ENCODE assay signal across 9 mouse cellular contexts in the genomic region with DNA sequence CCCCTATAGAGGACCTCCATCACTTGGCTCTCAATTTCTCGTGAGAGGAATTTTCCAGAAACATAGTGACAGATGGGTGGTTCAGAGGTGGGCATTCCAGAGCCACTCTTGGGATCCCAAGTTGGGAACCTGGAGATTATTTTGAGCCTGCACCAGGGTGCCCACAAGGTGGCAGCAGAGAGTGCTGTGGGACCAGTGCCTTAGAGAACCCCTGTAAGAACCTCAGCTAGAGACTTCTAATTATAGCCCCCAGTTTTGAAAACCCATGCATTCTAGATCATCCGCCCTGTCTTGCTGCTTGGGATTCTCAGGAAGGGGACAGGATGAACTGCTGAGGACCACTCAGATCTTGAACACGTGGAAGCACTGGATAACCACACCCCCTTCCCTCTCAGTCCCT. TPM values are rescaled to one million over a fixed set of nuclear protein-coding genes. Genes with fewer than 3 reads are reported as not detected.
DNase-seq lines count a peak whose midpoint lies in the region; ATAC-seq and TF ChIP-seq lines count a peak whose summit lies in the region.
"Had no signal": no experiment of that assay in that cellular context is flagged by ENCODE, and none has a peak within 500 bp of the region (broad histone marks: within the 10 kb centered on the region; RNA-seq: fewer than 3 reads in every experiment).

No protein-coding gene starts in this region.

- peak; percentile 61 for DNase-seq in kidney, adult 2 months
- DNase-seq in cerebellum, adult 11 months, result peak; percentile 46
- DNase-seq in forebrain, postnatal 0 days, result peak; percentile 83
- DNase-seq in limb, embryonic 14.5 days (ENCODE audit: low spot score), result peak; percentile 70
- DNase-seq in thymus, adult 2 months, result peak; percentile 67

- no peak overlapping the region for H3K4me2 ChIP-seq in kidney, embryonic 15.5 days
- H3K4me2 ChIP-seq in forebrain, postnatal 0 days (ENCODE audit: low read depth), result no peak overlapping the region
- H3K4me2 ChIP-seq in limb, embryonic 14.5 days (replicated peaks; ENCODE audit: low read depth, low read length, severe bottlenecking), result no peak overlapping the region
- H3K4me2 ChIP-seq: embryonic facial prominence, embryonic 13.5 days had no signal

- H3K9me3 ChIP-seq in kidney, embryonic 15.5 days (replicated peaks), result no peaks in the 10 kb centered on the region
- no peaks in the 10 kb centered on the region for H3K9me3 ChIP-seq in forebrain, postnatal 0 days (ENCODE audit: low read length)
- no peaks in the 10 kb centered on the region for H3K9me3 ChIP-seq in limb, embryonic 14.5 days (ENCODE audit: control insufficient read depth, low read length)
- H3K9me3 ChIP-seq: embryonic facial prominence, embryonic 13.5 days had no signal

- 29% methylated on average over 3 of the region's 3 CpGs for WGBS in kidney, adult 2 months
- WGBS in kidney, embryonic 15.5 days, result 4% methylated on average over 3 of the region's 3 CpGs
- WGBS in forebrain, postnatal 0 days, result 17% methylated on average over 3 of the region's 3 CpGs
- 14% methylated on average over 3 of the region's 3 CpGs for WGBS in limb, embryonic 14.5 days
- WGBS in olfactory bulb, adult 2 months, result 6% methylated on average over 3 of the region's 3 CpGs
- 19% methylated on average over 3 of the region's 3 CpGs for WGBS in thymus, adult 2 months

- no peaks in the 10 kb centered on the region for H3K36me3 ChIP-seq in kidney, adult 2 months (ENCODE audit: control insufficient read depth, insufficient read depth, low read length)
- H3K36me3 ChIP-seq in kidney, embryonic 15.5 days, result no peaks in the 10 kb centered on the region
- H3K36me3 ChIP-seq in forebrain, postnatal 0 days (ENCODE audit: insufficient read depth), result no peaks in the 10 kb centered on the region
- no peaks in the 10 kb centered on the region for H3K36me3 ChIP-seq in limb, embryonic 14.5 days (ENCODE audit: control insufficient read depth, insufficient read depth, low read length)
- H3K36me3 ChIP-seq in thymus, adult 2 months (ENCODE audit: control insufficient read depth, insufficient read depth, low read length), result no peaks in the 10 kb centered on the region
- H3K36me3 ChIP-seq: embryonic facial prominence, embryonic 13.5 days had no signal

- no peak for ATAC-seq in kidney, embryonic 15.5 days (replicated peaks; ENCODE audit: low FRiP score)
- peak; percentile 45 for ATAC-seq in forebrain, postnatal 0 days
- ATAC-seq in inflammation-experienced regulatory T-cells, adult 6 months, result peak; percentile 48
- no peak for ATAC-seq in limb, embryonic 14.5 days (ENCODE audit: low FRiP score, low read depth)

- no peaks in the 10 kb centered on the region for H3K27me3 ChIP-seq in kidney, adult 2 months (replicated peaks; ENCODE audit: control insufficient read depth, insufficient read depth, low read length)
- no peaks in the 10 kb centered on the region for H3K27me3 ChIP-seq in kidney, embryonic 15.5 days
- H3K27me3 ChIP-seq in forebrain, postnatal 0 days (ENCODE audit: insufficient read depth, low read length), result no peaks in the 10 kb centered on the region
- no peaks in the 10 kb centered on the region for H3K27me3 ChIP-seq in limb, embryonic 14.5 days (ENCODE audit: control insufficient read depth, insufficient read depth, low read length)
- H3K27me3 ChIP-seq in thymus, adult 2 months (ENCODE audit: control insufficient read depth, insufficient read depth, low read length), result no peaks in the 10 kb centered on the region
- H3K27me3 ChIP-seq: embryonic facial prominence, embryonic 13.5 days had no signal

- no peak overlapping the region for H3K27ac ChIP-seq in kidney, adult 2 months (ENCODE audit: insufficient read depth, low read depth, low read length)
- no peak overlapping the region for H3K27ac ChIP-seq in kidney, embryonic 15.5 days
- H3K27ac ChIP-seq in forebrain, postnatal 0 days (ENCODE audit: low read depth, low read length), result no peak overlapping the region
- no peak overlapping the region for H3K27ac ChIP-seq in limb, embryonic 14.5 days (replicated peaks; ENCODE audit: low read depth, low read length)
- no peak overlapping the region for H3K27ac ChIP-seq in olfactory bulb, adult 2 months (ENCODE audit: insufficient read depth, low read depth, low read length)
- H3K27ac ChIP-seq in thymus, adult 2 months (ENCODE audit: control insufficient read depth, insufficient read depth, low read length), result no peak overlapping the region
- H3K27ac ChIP-seq: embryonic facial prominence, embryonic 13.5 days had no signal

- H3K4me1 ChIP-seq in kidney, adult 2 months (ENCODE audit: control insufficient read depth, insufficient read depth, low read length), result peaks cover 7% of the 10 kb centered on the region; the same call in 1 of the 2 replicates
- H3K4me1 ChIP-seq in kidney, embryonic 15.5 days, result no peaks in the 10 kb centered on the region
- no peaks in the 10 kb centered on the region for H3K4me1 ChIP-seq in forebrain, postnatal 0 days (ENCODE audit: insufficient read depth)
- no peaks in the 10 kb centered on the region for H3K4me1 ChIP-seq in limb, embryonic 14.5 days (ENCODE audit: control insufficient read depth, insufficient read depth, low read length)
- H3K4me1 ChIP-seq in olfactory bulb, adult 2 months (ENCODE audit: control insufficient read depth, insufficient read depth, low read length), result 0 out of 2 replicates have a peak, but pooled peaks cover 2% of the 10 kb centered on the region
- no peaks in the 10 kb centered on the region; the same call in 1 of the 2 replicates for H3K4me1 ChIP-seq in thymus, adult 2 months (replicated peaks; ENCODE audit: control insufficient read depth, insufficient read depth, low read length)
- H3K4me1 ChIP-seq: embryonic facial prominence, embryonic 13.5 days had no signal

- no peak overlapping the region for H3K4me3 ChIP-seq in kidney, adult 2 months (ENCODE audit: insufficient read depth, low read depth, low read length)
- no peak overlapping the region for H3K4me3 ChIP-seq in kidney, embryonic 15.5 days (replicated peaks)
- no peak overlapping the region for H3K4me3 ChIP-seq in forebrain, postnatal 0 days (ENCODE audit: low read depth, low read length)
- no peak overlapping the region for H3K4me3 ChIP-seq in limb, embryonic 14.5 days (replicated peaks; ENCODE audit: low read length)
- H3K4me3 ChIP-seq in olfactory bulb, adult 2 months (ENCODE audit: insufficient read depth, low read depth, low read length), result no peak overlapping the region
- H3K4me3 ChIP-seq in thymus, adult 2 months (ENCODE audit: control insufficient read depth, insufficient read depth, low read length), result no peak overlapping the region
- H3K4me3 ChIP-seq: embryonic facial prominence, embryonic 13.5 days had no signal

- peak; percentile 71 for TF ChIP-seq CTCF in kidney, adult 2 months (conservative IDR thresholded peaks at IDR 0.05; ENCODE audit: insufficient read depth, insufficient read length, low read depth, low read length)
- TF ChIP-seq CTCF in forebrain, postnatal 0 days (IDR thresholded peaks at IDR 0.05; ENCODE audit: low read depth), result peak; percentile 85
- peak; percentile 67 for TF ChIP-seq CTCF in olfactory bulb, adult 2 months (IDR thresholded peaks at IDR 0.05; ENCODE audit: insufficient read depth, low read depth, low read length)
- peak; percentile 84; the same call in 1 of the 2 replicates for TF ChIP-seq CTCF in thymus, adult 2 months (IDR thresholded peaks at IDR 0.05; ENCODE audit: borderline replicate concordance, control insufficient read depth, extremely low read depth, insufficient read depth, low read length, poor library complexity)

- H3K9ac ChIP-seq in kidney, embryonic 15.5 days, result no peak overlapping the region
- no peak overlapping the region for H3K9ac ChIP-seq in forebrain, postnatal 0 days
- H3K9ac ChIP-seq in limb, embryonic 14.5 days (ENCODE audit: low read depth, low read length, severe bottlenecking), result no peak overlapping the region
- H3K9ac ChIP-seq: embryonic facial prominence, embryonic 13.5 days had no signal

- no peak for TF ChIP-seq POLR2A in kidney, adult 2 months (IDR thresholded peaks at IDR 0.05; ENCODE audit: low read depth, low read length)
- TF ChIP-seq POLR2A in limb, embryonic 14.5 days (IDR thresholded peaks at IDR 0.05; ENCODE audit: borderline replicate concordance, extremely low read depth, insufficient read depth, insufficient read length), result no peak
- TF ChIP-seq POLR2A in olfactory bulb, adult 2 months (IDR thresholded peaks at IDR 0.05; ENCODE audit: insufficient read depth, low read depth, low read length), result no peak
- no peak for TF ChIP-seq POLR2A in thymus, adult 2 months (IDR thresholded peaks at IDR 0.05; ENCODE audit: control insufficient read depth, extremely low read depth, insufficient read depth, low read length, poor library complexity)

RNA-seq across cellular contexts. Expression of gene Gm17455, which starts 18.6 kb away (rescaled TPM):
- not detected in 2 replicates for polyA plus RNA-seq in kidney, adult 2 months (2012; rRNA removed)
- polyA plus RNA-seq in kidney, embryonic 15.5 days (2015; fragmentation: Nextera tagmentation; extraction: Ambion mirVana), result 0.62 and 0.88 TPM in 2 replicates
- total RNA-seq in forebrain, postnatal 0 days (2014; rRNA removed), result 4.7 and 5.4 TPM in 2 replicates
- polyA plus RNA-seq in forebrain, postnatal 0 days (2015; fragmentation: Nextera tagmentation; extraction: Ambion mirVana), result 9.4 and 10.6 TPM in 2 replicates
- polyA plus RNA-seq in inflammation-experienced regulatory T-cells, adult 6 months (2017; shearing (Covaris generic)), result 1 to 10 TPM in 2 of 3 experiments, under 1 TPM in 1; 0.79 to 3.3 (median 1.5) TPM
- polyA plus RNA-seq in limb, embryonic 14.5 days (2012; rRNA removed), result 0.45 and 0.96 TPM in 2 replicates
- 0.51 and 2.8 TPM in 2 replicates for polyA plus RNA-seq in limb, embryonic 14.5 days (2014; fragmentation: Nextera tagmentation; extraction: Ambion mirVana)
- not detected in 2 replicates for polyA plus RNA-seq in olfactory bulb, adult 2 months (2012; ENCODE audit: insufficient read depth, insufficient read length, low replicate concordance, missing spikeins)
- 1.1 and 2.3 TPM in 2 replicates for polyA plus RNA-seq in thymus, adult 2 months (2012; rRNA removed)

Comparison
In these comparisons a context has a peak if more than half of its experiments do, and no peak if none do; other contexts are left out.
1. ATAC-seq: peak in forebrain, postnatal 0 days (single experiment) and inflammation-experienced regulatory T-cells, adult 6 months (single experiment); none in kidney, embryonic 15.5 days (single experiment) and limb, embryonic 14.5 days (single experiment).
2. Peak in every context shown above with its lines, with median percentiles within 50 percentile points of each other: DNase-seq and CTCF ChIP-seq.